Mouse (Mus musculus): Measurements from ENCODE around the gene Sucla2. TPM values are rescaled to one million over a fixed set of nuclear protein-coding genes. Genes with fewer than 3 reads are reported as not detected.
A peak's percentile ranks its signal among the peaks of the same experiment; 100 is the strongest.
"Not testable (repeated sequence)": the region's sequence is repeated elsewhere in the genome, so short reads cannot be mapped to it uniquely, and the experiment has no call there.

The Sucla2 gene
- polyA plus RNA-seq, 1 experiment from 2014 or later = 97.5 TPM

DNA sequence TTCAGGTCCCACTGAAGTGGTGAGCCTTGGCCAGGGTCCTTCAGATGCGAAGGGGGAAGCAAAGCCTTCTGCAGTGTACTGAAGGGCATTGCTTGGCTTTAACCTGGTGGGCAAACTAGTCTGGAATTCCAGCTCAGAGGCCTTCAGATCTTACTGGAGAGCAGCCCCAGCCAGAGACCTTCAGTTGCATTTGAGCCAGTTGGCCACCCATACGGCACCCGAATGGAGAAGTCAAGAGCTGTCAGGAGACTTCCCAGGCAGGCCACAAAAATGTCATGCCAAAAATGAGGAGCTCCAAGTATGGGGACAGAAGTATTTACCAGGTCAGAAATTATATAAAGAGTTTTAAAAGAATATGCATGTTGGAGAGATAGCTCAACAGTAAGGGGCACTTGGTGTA, 22.9 kb downstream of the Sucla2 start, which contains the start of gene Nudt15:
TSS of gene Nudt15 (minus strand) at position 192 of the 400 bp plus-strand sequence.
- Histone ChIP-seq H3K79me2 (ENCODE audit: inconsistent target) (peaks cover 1% of the 10 kb centered on the region), H3K4me3 (ENCODE audit: inconsistent target) (no peak within 1 kb of the TSS), H3K27ac (no peak within 1 kb of the TSS), H3K36me3 (ENCODE audit: inconsistent target) (no peaks in the 10 kb centered on the region)
- 77% methylated on average over 3 of the region's 3 CpGs for WGBS (ENCODE audit: missing documents)

DNA sequence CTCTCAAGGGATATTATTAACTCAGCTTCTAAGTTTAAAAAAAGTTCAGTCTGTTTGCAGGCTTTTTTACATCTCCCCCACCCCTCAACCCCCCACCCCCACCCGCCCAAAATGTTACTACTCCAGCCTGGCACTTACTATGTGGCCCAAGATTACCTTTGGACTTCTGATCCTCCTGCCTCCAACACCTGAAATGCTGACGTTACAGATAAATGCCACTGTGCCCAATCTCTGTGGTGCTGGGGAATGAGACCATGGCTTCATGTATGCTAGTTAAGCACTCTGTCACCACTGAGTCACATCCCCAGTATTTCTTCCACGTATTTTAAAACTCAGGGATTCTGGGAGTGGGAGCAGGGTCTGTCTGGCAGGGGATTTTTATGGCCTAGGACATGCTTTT, 25.2 kb downstream of the Sucla2 start:
- Histone ChIP-seq H3K36me3 (ENCODE audit: inconsistent target) (no peaks in the 10 kb centered on the region), H3K79me2 (ENCODE audit: inconsistent target) (peaks cover 23% of the 10 kb centered on the region), H3K27ac (no peak overlapping the region), H3K4me3 (ENCODE audit: inconsistent target) (no peak overlapping the region)
- WGBS (ENCODE audit: missing documents) = 79% methylated on average over 3 of the region's 3 CpGs

DNA sequence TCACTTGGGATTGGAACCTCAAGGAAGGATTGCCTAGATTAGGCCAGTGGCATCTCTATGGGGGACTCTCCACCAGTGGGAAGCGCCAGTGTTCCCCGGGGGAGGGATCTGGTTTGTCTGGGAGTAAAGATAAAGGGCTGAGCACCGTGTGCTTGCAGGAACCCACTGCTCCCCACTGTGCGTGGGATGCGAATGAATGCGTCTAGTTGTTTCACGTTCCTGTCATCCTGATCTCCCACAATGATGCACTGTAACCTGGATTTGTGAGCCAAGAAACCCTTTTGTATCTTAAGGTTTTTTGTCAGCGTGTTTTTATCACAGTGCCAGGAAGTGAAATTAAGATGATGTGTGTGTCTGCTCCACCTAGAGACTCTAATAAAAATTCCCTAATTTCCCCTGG, 25.6 kb downstream of the Sucla2 start:
- Histone ChIP-seq H3K36me3 (ENCODE audit: inconsistent target) (no peaks in the 10 kb centered on the region), H3K27ac (no peak overlapping the region), H3K4me3 (ENCODE audit: inconsistent target) (no peak overlapping the region), H3K79me2 (ENCODE audit: inconsistent target) (peaks cover 28% of the 10 kb centered on the region)
- 84% methylated on average over 8 of the region's 8 CpGs for WGBS (ENCODE audit: missing documents)

DNA sequence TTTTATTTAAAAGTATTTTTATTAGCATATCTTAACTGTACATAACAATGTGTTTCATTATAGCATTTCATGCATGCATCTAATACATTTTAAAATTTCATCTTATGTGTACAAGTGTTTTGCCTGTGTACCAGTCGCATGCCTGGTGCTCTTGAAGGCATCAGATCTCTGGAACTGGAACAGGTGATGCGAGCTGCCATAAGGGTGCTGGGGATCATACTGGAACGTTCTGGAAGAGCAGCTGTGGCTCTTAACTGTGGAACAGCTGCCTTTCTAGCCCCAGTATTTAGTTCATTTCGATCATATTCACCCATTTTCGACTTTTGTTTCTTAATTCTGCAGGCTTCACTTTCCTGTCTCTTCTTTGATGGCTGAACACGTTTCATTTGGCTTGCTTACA, 26.0 kb downstream of the Sucla2 start:
- Histone ChIP-seq H3K27ac (no peak overlapping the region), H3K36me3 (ENCODE audit: inconsistent target) (no peaks in the 10 kb centered on the region), H3K4me3 (ENCODE audit: inconsistent target) (no peak overlapping the region), H3K79me2 (ENCODE audit: inconsistent target) (peaks cover 32% of the 10 kb centered on the region)
- 88% methylated on average over 6 of the region's 6 CpGs for WGBS (ENCODE audit: missing documents)

DNA sequence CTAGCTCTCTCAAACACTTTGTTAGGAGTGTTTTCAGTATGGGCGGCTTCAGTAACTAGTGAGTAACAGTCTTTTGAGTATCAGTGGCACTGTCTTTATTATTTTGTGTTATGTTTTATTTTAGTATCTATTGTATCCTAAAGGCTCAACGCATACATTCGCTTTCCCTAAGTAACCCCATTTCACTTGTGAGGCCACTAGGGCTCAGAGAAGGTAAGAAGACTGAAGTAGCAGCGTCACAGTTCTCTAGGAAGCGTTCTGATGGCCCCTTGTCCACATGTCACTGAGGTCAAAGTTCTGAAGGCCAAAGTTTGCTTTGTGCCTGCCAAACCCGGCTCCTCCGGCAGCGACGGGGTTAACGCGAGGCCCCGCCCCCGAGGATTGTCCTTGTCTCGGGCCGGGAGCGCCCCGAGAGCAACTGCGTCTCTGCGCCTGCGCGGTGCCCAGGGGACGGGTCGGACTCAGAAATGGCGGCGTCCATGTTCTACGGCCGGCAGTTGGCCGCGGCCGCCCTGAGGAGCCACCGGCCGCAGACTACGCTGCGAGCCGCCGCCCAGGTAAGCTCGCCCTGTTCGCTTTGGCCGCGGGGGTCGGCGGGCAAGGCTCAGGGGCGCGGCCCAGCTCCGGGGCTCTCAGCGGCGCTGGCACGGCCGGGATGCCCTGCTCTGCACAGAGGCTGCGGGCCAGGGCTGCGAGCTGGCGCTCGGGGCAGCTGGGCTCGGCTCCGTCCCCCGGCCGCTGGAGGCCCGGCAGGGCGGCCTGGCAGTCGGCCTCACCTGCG, 27.4 kb downstream of the Sucla2 start:
- Histone ChIP-seq H3K36me3 (ENCODE audit: inconsistent target) (no peaks in the 10 kb centered on the region), H3K27ac (no peak overlapping the region), H3K4me3 (ENCODE audit: inconsistent target) (peak overlapping the region; percentile 72), H3K79me2 (ENCODE audit: inconsistent target) (peaks cover 46% of the 10 kb centered on the region)
- 5% methylated on average over 59 of the region's 61 CpGs for WGBS (ENCODE audit: missing documents)

DNA sequence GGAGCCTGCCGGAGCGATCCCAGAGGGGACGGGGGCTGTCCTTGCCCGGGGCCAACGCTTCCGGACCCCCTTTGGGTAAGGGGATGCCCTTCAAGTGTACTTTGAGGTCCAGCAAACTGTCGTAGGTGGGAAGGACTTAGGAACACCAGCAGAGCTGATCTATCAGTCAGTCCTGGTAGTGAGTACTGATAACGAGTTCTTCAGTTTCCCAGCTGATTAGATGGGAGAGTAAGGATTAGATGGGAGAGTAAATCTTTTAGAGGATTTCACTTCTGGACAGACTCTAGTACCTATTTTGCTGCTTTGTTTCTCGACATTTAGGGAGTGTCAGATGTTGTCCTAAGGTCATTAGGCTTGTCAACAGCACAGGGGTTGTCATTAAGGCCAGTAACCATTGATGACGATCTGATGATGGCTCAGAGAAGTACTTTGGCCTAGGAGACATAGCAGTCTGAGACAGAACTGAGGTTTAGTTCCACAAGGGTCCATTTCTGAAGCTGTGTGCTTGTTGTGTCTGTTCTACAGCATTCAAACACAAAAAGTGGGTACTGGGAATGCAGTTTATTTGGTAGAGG, 28.1 kb downstream of the Sucla2 start:
- H3K27ac ChIP-seq = no peak overlapping the region
- peaks cover 53% of the 10 kb centered on the region for H3K79me2 ChIP-seq (ENCODE audit: inconsistent target)
- H3K4me3 ChIP-seq (ENCODE audit: inconsistent target) = peak overlapping the region; percentile 72
- H3K36me3 ChIP-seq (ENCODE audit: inconsistent target) = no peaks in the 10 kb centered on the region
- 3% methylated on average over 10 of the region's 10 CpGs for WGBS (ENCODE audit: missing documents)

DNA sequence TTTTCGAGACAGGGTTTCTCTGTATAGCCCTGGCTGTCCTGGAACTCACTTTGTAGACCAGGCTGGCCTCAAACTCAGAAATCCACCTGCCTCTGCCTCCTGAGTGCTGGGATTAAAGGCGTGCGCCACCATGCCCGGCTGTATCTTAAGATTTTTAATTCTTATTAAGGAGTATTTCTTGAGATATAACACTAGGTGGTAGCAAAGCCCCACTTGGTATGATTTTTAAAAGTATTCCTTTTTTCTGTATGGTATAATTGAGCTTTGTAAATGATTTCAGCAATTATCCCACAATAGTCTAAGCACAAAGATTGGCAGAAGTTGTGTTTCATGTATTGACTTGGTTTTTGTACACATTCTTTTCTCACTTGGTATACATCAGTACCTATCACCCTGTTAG, 44.7 kb downstream of the Sucla2 start:
- H3K4me3 ChIP-seq (ENCODE audit: inconsistent target); H3K79me2 ChIP-seq (ENCODE audit: inconsistent target); H3K27ac ChIP-seq: not testable (repeated sequence)
- peaks cover 23% of the 10 kb centered on the region; the same call in 1 of the 2 replicates for H3K36me3 ChIP-seq (ENCODE audit: inconsistent target)
- WGBS (ENCODE audit: missing documents) = 77% methylated on average over 3 of the region's 4 CpGs

DNA sequence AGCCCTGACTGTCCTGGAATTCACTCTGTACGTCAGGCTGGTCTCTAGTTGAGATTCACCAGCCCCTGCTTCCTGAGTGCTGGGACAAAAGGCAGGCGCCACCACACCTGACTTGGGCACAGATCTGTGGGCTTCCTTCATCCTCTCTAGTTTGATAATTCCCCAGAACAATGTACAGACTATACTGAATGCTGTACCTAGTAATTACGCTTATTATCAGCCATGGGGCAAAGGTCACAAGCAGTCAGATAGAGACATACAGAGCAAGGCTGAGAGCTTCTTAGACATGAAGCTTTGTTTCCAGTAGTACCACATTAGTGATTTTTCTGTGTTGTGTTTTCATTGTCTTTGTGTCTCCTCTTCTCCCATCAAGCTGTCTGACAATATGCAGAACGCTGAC, 46.0 kb downstream of the Sucla2 start:
- no peak overlapping the region for H3K27ac ChIP-seq
- H3K36me3 ChIP-seq (ENCODE audit: inconsistent target) = peaks cover 23% of the 10 kb centered on the region; the same call in 1 of the 2 replicates
- H3K79me2 ChIP-seq (ENCODE audit: inconsistent target) = no peaks in the 10 kb centered on the region
- H3K4me3 ChIP-seq (ENCODE audit: inconsistent target) = no peak overlapping the region
- 98% methylated on average over 4 of the region's 4 CpGs for WGBS (ENCODE audit: missing documents)

DNA sequence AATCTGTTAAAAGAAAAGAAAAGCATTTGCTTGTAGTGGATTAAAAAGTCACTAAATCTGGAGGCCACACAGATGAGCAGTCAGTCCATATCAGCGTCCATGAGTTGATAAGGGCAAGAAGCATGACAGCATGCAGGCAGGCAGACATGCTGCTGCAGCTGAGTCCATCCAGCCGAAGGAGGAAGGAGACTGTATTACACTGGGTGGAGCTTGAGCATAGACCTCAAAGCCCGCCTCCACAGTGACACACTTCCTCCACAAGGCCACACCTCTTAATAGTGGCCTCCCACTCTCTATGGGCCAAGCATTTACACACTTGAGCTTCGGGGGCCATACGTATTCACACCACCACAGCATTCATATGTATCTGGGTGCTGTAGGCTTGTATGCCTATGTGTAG, 48.9 kb downstream of the Sucla2 start:
- H3K4me3 ChIP-seq (ENCODE audit: inconsistent target) = no peak overlapping the region
- no peak overlapping the region for H3K27ac ChIP-seq
- WGBS (ENCODE audit: missing documents) = 91% methylated on average over 5 of the region's 5 CpGs
- H3K36me3 ChIP-seq (ENCODE audit: inconsistent target) = peaks cover 17% of the 10 kb centered on the region; the same call in 1 of the 2 replicates
- H3K79me2 ChIP-seq (ENCODE audit: inconsistent target) = no peaks in the 10 kb centered on the region

DNA sequence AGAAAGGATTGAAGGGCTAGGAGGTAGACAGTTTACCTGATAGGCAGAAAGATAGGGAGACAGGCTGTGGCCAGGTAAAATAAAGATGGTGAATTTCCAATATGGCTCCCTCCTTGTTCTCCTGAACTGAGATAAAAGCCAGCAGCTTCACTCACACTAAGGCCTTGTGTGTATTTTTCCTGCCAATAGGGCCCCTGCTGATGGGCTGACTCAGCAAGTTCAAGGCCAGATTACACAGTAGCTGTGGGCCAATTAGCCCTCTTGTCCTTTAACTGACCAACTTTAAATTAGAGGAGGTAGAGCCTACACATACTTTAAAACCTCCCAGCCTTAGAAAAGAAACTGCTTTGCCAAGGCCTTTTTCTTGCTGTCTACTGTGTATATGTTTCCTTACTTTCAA, 51.2 kb downstream of the Sucla2 start:
- no peaks in the 10 kb centered on the region for H3K79me2 ChIP-seq (ENCODE audit: inconsistent target)
- H3K4me3 ChIP-seq (ENCODE audit: inconsistent target) = no peak overlapping the region
- H3K27ac ChIP-seq = no peak overlapping the region
- H3K36me3 ChIP-seq (ENCODE audit: inconsistent target) = peaks cover 9% of the 10 kb centered on the region; the same call in 1 of the 2 replicates

DNA sequence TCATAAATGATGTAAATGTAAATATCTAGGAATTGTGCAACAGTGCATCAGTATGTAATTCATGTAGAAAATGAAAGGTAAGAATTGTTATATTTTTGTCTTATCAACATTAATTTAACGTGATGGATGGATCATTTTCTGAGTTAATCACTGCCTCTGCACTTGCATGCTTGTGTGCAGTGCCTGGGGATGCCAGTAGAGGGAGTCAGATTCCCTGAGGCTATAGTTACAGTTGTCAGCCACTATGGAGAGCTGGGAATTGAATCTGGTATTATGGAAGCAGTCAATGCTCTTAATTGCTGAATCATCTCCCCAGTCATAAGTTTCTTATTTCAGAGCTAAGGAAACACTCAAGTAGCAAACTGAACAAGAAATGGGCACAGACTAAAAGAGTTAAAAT, 63.0 kb downstream of the Sucla2 start:
- H3K36me3 ChIP-seq (ENCODE audit: inconsistent target) = peaks cover 17% of the 10 kb centered on the region; the same call in 1 of the 2 replicates
- H3K27ac ChIP-seq = no peak overlapping the region
- H3K4me3 ChIP-seq (ENCODE audit: inconsistent target) = no peak overlapping the region
- 100% methylated on average over 1 of the region's 1 CpGs for WGBS (ENCODE audit: missing documents)
- H3K79me2 ChIP-seq (ENCODE audit: inconsistent target) = no peaks in the 10 kb centered on the region

DNA sequence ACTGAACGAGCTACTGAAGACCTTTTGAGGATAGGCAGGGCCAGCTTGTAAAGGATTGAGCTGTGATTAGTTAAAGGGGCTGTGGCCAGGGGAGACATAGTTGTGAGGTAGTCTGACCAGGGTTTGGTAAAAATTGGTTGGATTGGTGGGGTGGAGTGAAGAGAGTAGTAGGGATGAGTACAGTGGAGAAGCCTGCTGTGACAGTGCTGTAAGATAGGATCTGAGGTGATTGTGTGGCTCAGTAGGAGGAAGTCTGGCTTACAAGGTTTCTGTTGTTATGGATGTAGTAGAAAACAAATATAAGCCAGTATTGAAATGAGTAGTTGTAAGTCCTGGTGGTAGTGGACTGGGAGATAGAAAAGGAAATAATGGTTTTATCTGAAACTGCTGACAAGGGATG, 67.0 kb downstream of the Sucla2 start:
- 100% methylated on average over 1 of the region's 1 CpGs for WGBS (ENCODE audit: missing documents)
- Histone ChIP-seq H3K79me2 (ENCODE audit: inconsistent target) (no peaks in the 10 kb centered on the region), H3K27ac (no peak overlapping the region), H3K36me3 (ENCODE audit: inconsistent target) (peaks cover 48% of the 10 kb centered on the region), H3K4me3 (ENCODE audit: inconsistent target) (no peak overlapping the region)

DNA sequence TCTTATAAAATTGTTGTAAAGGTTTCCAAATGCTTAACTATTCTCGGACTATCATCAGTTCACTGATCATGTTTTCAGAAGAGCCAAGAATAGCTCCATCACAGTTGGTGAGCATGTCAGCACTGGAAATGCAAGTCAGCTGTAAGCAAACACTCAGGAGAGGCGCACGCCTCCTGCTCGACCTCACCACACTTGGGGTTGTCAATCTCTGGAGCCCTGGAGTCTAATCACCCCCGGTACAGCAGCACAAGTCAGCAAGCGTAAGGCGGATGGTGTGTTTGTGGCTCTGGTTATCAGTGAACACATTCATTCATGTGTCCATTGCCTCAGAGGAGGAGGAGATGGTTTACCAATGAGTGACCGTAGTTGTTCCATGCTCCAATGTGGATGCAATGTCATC, 74.6 kb downstream of the Sucla2 start:
- 95% methylated on average over 8 of the region's 8 CpGs for WGBS (ENCODE audit: missing documents)
- H3K36me3 ChIP-seq (ENCODE audit: inconsistent target) = peaks cover 27% of the 10 kb centered on the region
- H3K27ac ChIP-seq = no peak overlapping the region
- H3K79me2 ChIP-seq (ENCODE audit: inconsistent target) = no peaks in the 10 kb centered on the region
- H3K4me3 ChIP-seq (ENCODE audit: inconsistent target) = no peak overlapping the region

DNA sequence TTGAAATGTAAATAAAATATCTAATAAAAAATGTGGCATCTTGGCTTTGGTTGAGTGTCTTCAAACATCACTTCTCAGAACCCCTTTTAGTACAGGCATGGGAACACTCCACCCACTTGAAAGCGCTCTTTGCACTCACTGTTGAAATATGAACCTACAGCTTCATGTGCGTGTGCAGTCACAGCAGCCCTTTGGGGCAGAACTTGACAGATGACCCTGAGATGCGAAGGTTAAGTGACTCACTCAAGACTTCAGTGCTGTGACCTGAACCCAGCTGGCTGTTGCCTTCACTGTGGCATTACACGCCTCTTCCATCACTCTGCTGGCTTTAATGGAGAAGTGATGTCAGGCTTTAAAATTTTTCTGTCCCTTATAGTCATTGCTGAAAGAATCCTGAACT, 82.6 kb downstream of the Sucla2 start:
- H3K79me2 ChIP-seq (ENCODE audit: inconsistent target) = no peaks in the 10 kb centered on the region

DNA sequence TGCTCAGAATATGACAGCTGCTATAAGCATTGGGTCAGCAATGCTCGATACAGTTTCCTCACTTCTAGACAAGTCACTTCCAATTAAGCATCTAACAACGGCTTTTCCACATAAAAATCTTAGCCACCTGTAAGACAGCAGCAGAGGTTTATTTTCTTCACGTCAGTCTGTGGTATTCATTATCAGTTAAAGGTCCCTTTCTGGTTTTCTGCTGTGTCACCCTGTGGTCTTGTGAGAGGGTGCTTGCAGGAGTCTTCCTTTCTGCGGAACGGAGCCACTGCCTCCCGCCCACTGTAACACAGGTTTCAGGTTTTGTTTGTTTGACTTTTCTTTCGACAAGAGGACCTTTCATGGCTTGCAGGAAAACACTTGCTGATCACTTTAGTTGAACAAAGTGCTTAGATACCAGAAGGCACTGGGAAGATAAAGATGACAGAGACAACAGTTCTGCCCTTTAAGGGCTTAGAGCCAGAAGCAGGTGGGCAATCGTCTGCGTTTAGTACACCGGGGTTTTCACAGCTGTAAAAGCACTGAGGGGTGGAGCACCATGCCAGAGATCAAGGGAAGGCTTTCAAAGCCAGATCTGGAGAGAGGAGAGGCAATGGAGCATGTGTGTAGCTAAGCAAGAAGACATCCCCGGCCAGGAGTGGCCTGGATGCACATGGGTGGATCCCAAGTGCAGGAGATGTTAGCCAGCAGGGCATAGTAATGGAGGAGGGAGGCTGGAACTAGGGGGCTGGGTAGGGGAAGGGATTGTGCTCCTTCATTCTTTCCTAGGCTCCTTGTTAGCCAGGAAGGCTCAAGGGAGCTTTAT, 83.8 kb downstream of the Sucla2 start:
- 14% methylated on average over 11 of the region's 11 CpGs for WGBS (ENCODE audit: missing documents)
- H3K36me3 ChIP-seq (ENCODE audit: inconsistent target) = no peaks in the 10 kb centered on the region
- H3K79me2 ChIP-seq (ENCODE audit: inconsistent target) = no peaks in the 10 kb centered on the region
- no peak overlapping the region for H3K4me3 ChIP-seq (ENCODE audit: inconsistent target)
- H3K27ac ChIP-seq = no peak overlapping the region

More for the DNA sequence above, 82.6 kb downstream of the Sucla2 start:
- H3K27ac ChIP-seq = no peak overlapping the region
- 95% methylated on average over 4 of the region's 4 CpGs for whole genome bisulfite sequencing (ENCODE audit: missing documents)
- H3K4me3 ChIP-seq (ENCODE audit: inconsistent target) = no peak overlapping the region
- H3K36me3 ChIP-seq (ENCODE audit: inconsistent target) = no peaks in the 10 kb centered on the region

All from macrophage (primary cell).